Mouse (Mus musculus) gastrocnemius, postnatal 4 days (tissue): ENCODE results near the gene Hacd1. TPM values are rescaled to one million over a fixed set of nuclear protein-coding genes. Genes with fewer than 3 reads are reported as not detected.
"Not testable (repeated sequence)": the region's sequence is repeated elsewhere in the genome, so short reads cannot be mapped to it uniquely, and the experiment has no call there.

Source experiments
- DNase-seq, 2 experiments: peaks; one replicate each; pipeline ENCODE4 v3.0.0; 2021 to 2022; ENCODE audit warnings: low spot score in 2 of 2, mixed read lengths in 2 of 2
- long read RNA-seq, 2 experiments: library from polyadenylated mRNA; stranded (forward); transcript quantifications; one replicate each; pipeline ENCODE4 v2.0.0; 2021
- total RNA-seq, 2 experiments: library from RNA; stranded (reverse); gene quantifications; 2 replicates each; pipeline ENCODE4 v1.2.3; 2021

Gene Hacd1
- 100 to 1,000 TPM; 210 to 241 TPM for total RNA-seq
- long read RNA-seq, experiment 1, partial matches to known transcripts: 0 of 303 reads
- long read RNA-seq, experiment 1, other reads (novel, unspliced or antisense): 303 of 303 reads
- long read RNA-seq, experiment 2, partial matches to known transcripts: 2 of 276 reads
- long read RNA-seq, experiment 2, other reads (novel, unspliced or antisense): 274 of 276 reads

GRCm38 (mm10) chr2:14055566-14056331 is at the start of gene Hacd1:
Gene Hacd1 (minus strand): TSS chr2:14056135.
- peak; percentile 71 to 84 for DNase-seq

GRCm38 (mm10) chr2:14103924-14104323 is 48.0 kb upstream of the Hacd1 start:
- DNase-seq: no peak

- DNase-seq: no peak
Observed at GRCm38 (mm10) chr2:14102603-14103002, 46.7 kb upstream of the Hacd1 start.

- DNase-seq: no peak
Observed at GRCm38 (mm10) chr2:14100533-14100932, 44.6 kb upstream of the Hacd1 start.

- not testable (repeated sequence) for DNase-seq
Observed at GRCm38 (mm10) chr2:14078527-14078926, 22.6 kb upstream of the Hacd1 start.

GRCm38 (mm10) chr2:14074221-14074901 is 18.4 kb upstream of the Hacd1 start:
- DNase-seq: no peak

- DNase-seq: peak; percentile 88 to 91
Observed at GRCm38 (mm10) chr2:14073362-14074220, 17.7 kb upstream of the Hacd1 start, which contains the start of gene Stam. Gene Stam (plus strand): TSS chr2:14074098.

- DNase-seq: no peak
Observed at GRCm38 (mm10) chr2:14073008-14073361, 17.1 kb upstream of the Hacd1 start.

- DNase-seq: no peak
Observed at GRCm38 (mm10) chr2:14070466-14070865, 14.5 kb upstream of the Hacd1 start.

- DNase-seq: no peak
Observed at GRCm38 (mm10) chr2:14069027-14069426, 13.1 kb upstream of the Hacd1 start.

- no peak for DNase-seq
Observed at GRCm38 (mm10) chr2:14065704-14066650, 10.0 kb upstream of the Hacd1 start.

- peak; percentile 63 to 79 for DNase-seq
Observed at GRCm38 (mm10) chr2:14055168-14055565, 768 bp downstream of the Hacd1 start.

- no peak for DNase-seq
Observed at GRCm38 (mm10) chr2:14054716-14055115, 1.2 kb downstream of the Hacd1 start.

GRCm38 (mm10) chr2:14054163-14054562 is 1.8 kb downstream of the Hacd1 start:
- no peak for DNase-seq

- no peak for DNase-seq
Observed at GRCm38 (mm10) chr2:14053618-14054017, 2.3 kb downstream of the Hacd1 start.

GRCm38 (mm10) chr2:14048808-14049207 is 7.1 kb downstream of the Hacd1 start:
- DNase-seq: no peak

- DNase-seq: peak in 1 of 2 experiments; percentile 40
Observed at GRCm38 (mm10) chr2:14048381-14048780, 7.6 kb downstream of the Hacd1 start.

- no peak for DNase-seq
Observed at GRCm38 (mm10) chr2:14043577-14044170, 12.3 kb downstream of the Hacd1 start.

GRCm38 (mm10) chr2:14043011-14043410 is 12.9 kb downstream of the Hacd1 start:
- DNase-seq: no peak

- no peak for DNase-seq
Observed at GRCm38 (mm10) chr2:14041249-14041648, 14.7 kb downstream of the Hacd1 start.
